Mouse (Mus musculus): ENCODE data around the gene Tacr1. TPM values are rescaled to one million over a fixed set of nuclear protein-coding genes. Genes with fewer than 3 reads are reported as not detected.

Gene Tacr1
- 0.18 and 0.39 TPM in 2 replicates for polyA plus RNA-seq (2014; fragmentation: Nextera tagmentation; extraction: Ambion mirVana)

- Histone ChIP-seq H3K9me3 (replicated peaks; ENCODE audit: control insufficient read depth, low read length) (no peaks in the 10 kb centered on the region), H3K27me3 (ENCODE audit: control insufficient read depth, insufficient read depth, low read length) (peaks cover 48% of the 10 kb centered on the region), H3K27ac (ENCODE audit: low read depth, low read length) (no peak within 1 kb of the TSS), H3K4me2 (peak within 1 kb of the TSS; percentile 75), H3K9ac (ENCODE audit: low read depth, low read length) (no peak within 1 kb of the TSS), H3K4me1 (ENCODE audit: control insufficient read depth, insufficient read depth, low read length) (peaks cover 6% of the 10 kb centered on the region), H3K4me3 (ENCODE audit: low read depth, low read length) (peak within 1 kb of the TSS; percentile 32), H3K36me3 (ENCODE audit: control insufficient read depth, insufficient read depth, low read length) (no peaks in the 10 kb centered on the region)
- peak; percentile 73 for ATAC-seq (replicated peaks; ENCODE audit: insufficient number of reproducible peaks, low FRiP score, low TSS enrichment)
- 2% methylated on average over 28 of the region's 28 CpGs for WGBS (ENCODE audit: insufficient replicate concordance)
Observed at GRCm38 (mm10) chr6:82401595-82402451, at the start of gene Tacr1. Gene Tacr1, plus strand, starts transcription at chr6:82402334.

- no peak overlapping the region for H3K4me2 ChIP-seq
- no peaks in the 10 kb centered on the region for H3K36me3 ChIP-seq (ENCODE audit: control insufficient read depth, insufficient read depth, low read length)
- no peak for ATAC-seq (replicated peaks; ENCODE audit: insufficient number of reproducible peaks, low FRiP score, low TSS enrichment)
- H3K27me3 ChIP-seq (ENCODE audit: control insufficient read depth, insufficient read depth, low read length), result no peaks in the 10 kb centered on the region
- no peak overlapping the region for H3K27ac ChIP-seq (ENCODE audit: low read depth, low read length)
- 78% methylated on average over 3 of the region's 3 CpGs for WGBS (ENCODE audit: insufficient replicate concordance)
- no peaks in the 10 kb centered on the region for H3K4me1 ChIP-seq (ENCODE audit: control insufficient read depth, insufficient read depth, low read length)
- H3K9me3 ChIP-seq (replicated peaks; ENCODE audit: control insufficient read depth, low read length), result no peaks in the 10 kb centered on the region
- no peak overlapping the region for H3K9ac ChIP-seq (ENCODE audit: low read depth, low read length)
- no peak overlapping the region for H3K4me3 ChIP-seq (ENCODE audit: low read depth, low read length)
Observed at GRCm38 (mm10) chr6:82376144-82376543, 26.0 kb upstream of the Tacr1 start.

GRCm38 (mm10) chr6:82383556-82383955 lies 18.6 kb upstream of the Tacr1 start:
- no peaks in the 10 kb centered on the region for H3K4me1 ChIP-seq (ENCODE audit: control insufficient read depth, insufficient read depth, low read length)
- H3K4me2 ChIP-seq, result no peak overlapping the region
- 72% methylated on average over 5 of the region's 5 CpGs for WGBS (ENCODE audit: insufficient replicate concordance)
- ATAC-seq (replicated peaks; ENCODE audit: insufficient number of reproducible peaks, low FRiP score, low TSS enrichment), result no peak
- H3K4me3 ChIP-seq (ENCODE audit: low read depth, low read length), result no peak overlapping the region
- no peaks in the 10 kb centered on the region for H3K27me3 ChIP-seq (ENCODE audit: control insufficient read depth, insufficient read depth, low read length)
- no peak overlapping the region for H3K9ac ChIP-seq (ENCODE audit: low read depth, low read length)
- no peaks in the 10 kb centered on the region for H3K9me3 ChIP-seq (replicated peaks; ENCODE audit: control insufficient read depth, low read length)
- H3K27ac ChIP-seq (ENCODE audit: low read depth, low read length), result no peak overlapping the region
- no peaks in the 10 kb centered on the region for H3K36me3 ChIP-seq (ENCODE audit: control insufficient read depth, insufficient read depth, low read length)

GRCm38 (mm10) chr6:82402501-82403495 lies 664 bp downstream of the Tacr1 start:
- Histone ChIP-seq H3K27me3 (ENCODE audit: control insufficient read depth, insufficient read depth, low read length) (peaks cover 48% of the 10 kb centered on the region), H3K36me3 (ENCODE audit: control insufficient read depth, insufficient read depth, low read length) (no peaks in the 10 kb centered on the region), H3K4me2 (peak overlapping the region; percentile 75), H3K4me3 (ENCODE audit: low read depth, low read length) (peak overlapping the region; percentile 32), H3K27ac (ENCODE audit: low read depth, low read length) (no peak overlapping the region), H3K4me1 (ENCODE audit: control insufficient read depth, insufficient read depth, low read length) (peaks cover 6% of the 10 kb centered on the region), H3K9ac (ENCODE audit: low read depth, low read length) (no peak overlapping the region), H3K9me3 (replicated peaks; ENCODE audit: control insufficient read depth, low read length) (no peaks in the 10 kb centered on the region)
- 2% methylated on average over 34 of the region's 34 CpGs for WGBS (ENCODE audit: insufficient replicate concordance)
- peak; percentile 56; the same call in 1 of the 2 replicates for ATAC-seq (replicated peaks; ENCODE audit: insufficient number of reproducible peaks, low FRiP score, low TSS enrichment)

GRCm38 (mm10) chr6:82418367-82418766 lies 16.2 kb downstream of the Tacr1 start:
- Histone ChIP-seq H3K4me3 (ENCODE audit: low read depth, low read length) (no peak overlapping the region), H3K36me3 (ENCODE audit: control insufficient read depth, insufficient read depth, low read length) (no peaks in the 10 kb centered on the region), H3K9ac (ENCODE audit: low read depth, low read length) (no peak overlapping the region), H3K27me3 (ENCODE audit: control insufficient read depth, insufficient read depth, low read length) (no peaks in the 10 kb centered on the region), H3K27ac (ENCODE audit: low read depth, low read length) (no peak overlapping the region), H3K4me2 (no peak overlapping the region), H3K4me1 (ENCODE audit: control insufficient read depth, insufficient read depth, low read length) (no peaks in the 10 kb centered on the region), H3K9me3 (replicated peaks; ENCODE audit: control insufficient read depth, low read length) (no peaks in the 10 kb centered on the region)
- no peak for ATAC-seq (replicated peaks; ENCODE audit: insufficient number of reproducible peaks, low FRiP score, low TSS enrichment)
- 59% methylated on average over 6 of the region's 6 CpGs for WGBS (ENCODE audit: insufficient replicate concordance)

- 59% methylated on average over 4 of the region's 4 CpGs for WGBS (ENCODE audit: insufficient replicate concordance)
- no peaks in the 10 kb centered on the region for H3K27me3 ChIP-seq (ENCODE audit: control insufficient read depth, insufficient read depth, low read length)
- no peak for ATAC-seq (replicated peaks; ENCODE audit: insufficient number of reproducible peaks, low FRiP score, low TSS enrichment)
- no peak overlapping the region for H3K27ac ChIP-seq (ENCODE audit: low read depth, low read length)
- H3K36me3 ChIP-seq (ENCODE audit: control insufficient read depth, insufficient read depth, low read length), result no peaks in the 10 kb centered on the region
- H3K9ac ChIP-seq (ENCODE audit: low read depth, low read length), result no peak overlapping the region
- H3K4me1 ChIP-seq (ENCODE audit: control insufficient read depth, insufficient read depth, low read length), result no peaks in the 10 kb centered on the region
- no peak overlapping the region for H3K4me3 ChIP-seq (ENCODE audit: low read depth, low read length)
- no peak overlapping the region for H3K4me2 ChIP-seq
- H3K9me3 ChIP-seq (replicated peaks; ENCODE audit: control insufficient read depth, low read length), result no peaks in the 10 kb centered on the region
Observed at GRCm38 (mm10) chr6:82420222-82420621, 18.1 kb downstream of the Tacr1 start.

GRCm38 (mm10) chr6:82428890-82429289 lies 26.8 kb downstream of the Tacr1 start:
- H3K4me1 ChIP-seq (ENCODE audit: control insufficient read depth, insufficient read depth, low read length), result no peaks in the 10 kb centered on the region
- no peak overlapping the region for H3K27ac ChIP-seq (ENCODE audit: low read depth, low read length)
- H3K4me2 ChIP-seq, result no peak overlapping the region
- H3K36me3 ChIP-seq (ENCODE audit: control insufficient read depth, insufficient read depth, low read length), result no peaks in the 10 kb centered on the region
- no peak overlapping the region for H3K4me3 ChIP-seq (ENCODE audit: low read depth, low read length)
- H3K9ac ChIP-seq (ENCODE audit: low read depth, low read length), result no peak overlapping the region
- H3K27me3 ChIP-seq (ENCODE audit: control insufficient read depth, insufficient read depth, low read length), result no peaks in the 10 kb centered on the region
- no peak for ATAC-seq (replicated peaks; ENCODE audit: insufficient number of reproducible peaks, low FRiP score, low TSS enrichment)
- no peaks in the 10 kb centered on the region for H3K9me3 ChIP-seq (replicated peaks; ENCODE audit: control insufficient read depth, low read length)
- 54% methylated on average over 6 of the region's 6 CpGs for WGBS (ENCODE audit: insufficient replicate concordance)

GRCm38 (mm10) chr6:82429766-82430165 lies 27.6 kb downstream of the Tacr1 start:
- no peak overlapping the region for H3K9ac ChIP-seq (ENCODE audit: low read depth, low read length)
- H3K36me3 ChIP-seq (ENCODE audit: control insufficient read depth, insufficient read depth, low read length), result no peaks in the 10 kb centered on the region
- H3K27me3 ChIP-seq (ENCODE audit: control insufficient read depth, insufficient read depth, low read length), result no peaks in the 10 kb centered on the region
- WGBS (ENCODE audit: insufficient replicate concordance), result 67% methylated on average over 6 of the region's 6 CpGs
- H3K4me1 ChIP-seq (ENCODE audit: control insufficient read depth, insufficient read depth, low read length), result no peaks in the 10 kb centered on the region
- H3K9me3 ChIP-seq (replicated peaks; ENCODE audit: control insufficient read depth, low read length), result no peaks in the 10 kb centered on the region
- H3K4me2 ChIP-seq, result no peak overlapping the region
- no peak overlapping the region for H3K27ac ChIP-seq (ENCODE audit: low read depth, low read length)
- no peak for ATAC-seq (replicated peaks; ENCODE audit: insufficient number of reproducible peaks, low FRiP score, low TSS enrichment)
- H3K4me3 ChIP-seq (ENCODE audit: low read depth, low read length), result no peak overlapping the region
